Mouse (Mus musculus): ENCODE data around the gene Lrrc9. TPM values are rescaled to one million over a fixed set of nuclear protein-coding genes. Genes with fewer than 3 reads are reported as not detected.

Lrrc9 gene
- polyA plus RNA-seq, 1 experiment from 2014 or later, result 0.43 TPM

DNA sequence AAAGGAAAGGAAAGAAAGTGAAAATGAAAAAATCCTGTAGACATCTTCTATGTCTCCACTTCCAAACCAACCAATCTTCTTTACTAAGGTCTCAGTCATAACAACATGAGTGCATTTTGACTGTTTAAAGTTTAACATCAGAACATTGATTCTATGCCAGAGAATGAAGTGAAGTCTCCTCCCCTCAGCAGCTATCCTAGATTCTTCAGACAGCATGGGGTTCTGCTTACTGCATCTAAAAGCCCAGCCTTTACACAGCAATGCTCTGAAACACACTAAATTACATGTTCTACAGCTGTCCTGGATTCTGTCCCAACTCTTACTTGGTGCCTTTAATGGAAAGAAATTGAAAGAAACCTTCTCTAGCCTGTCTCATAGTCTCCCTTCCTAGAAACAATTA, 43.2 kb downstream of the Lrrc9 start:
- Histone ChIP-seq H3K4me2 (replicated peaks) (no peak overlapping the region), H3K9me3 (no peaks in the 10 kb centered on the region)

DNA sequence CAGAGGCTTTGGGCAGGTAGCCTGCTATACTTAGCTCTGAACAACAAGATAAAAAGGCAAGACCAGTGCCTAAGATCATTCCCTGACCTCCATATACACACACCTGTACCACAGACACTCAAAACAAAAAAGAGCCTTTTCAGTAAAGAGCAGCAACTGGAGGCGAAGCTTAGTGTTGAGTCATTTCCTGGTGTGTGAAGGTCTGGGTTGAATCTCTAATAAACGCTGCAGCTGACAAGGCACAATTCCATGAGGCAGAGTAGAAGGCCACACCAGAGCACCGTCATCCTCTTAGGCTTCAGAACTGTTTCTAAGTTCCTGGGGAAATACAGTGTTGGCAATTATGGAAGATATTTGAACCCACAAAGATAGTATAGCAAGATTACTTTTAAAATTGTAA, 45.8 kb downstream of the Lrrc9 start:
- WGBS, result 59% methylated on average over 3 of the region's 3 CpGs
- Histone ChIP-seq H3K9ac (no peak overlapping the region), H3K4me1 (no peaks in the 10 kb centered on the region), H3K4me3 (no peak overlapping the region), H3K4me2 (replicated peaks) (no peak overlapping the region), H3K9me3 (no peaks in the 10 kb centered on the region), H3K27me3 (no peaks in the 10 kb centered on the region), H3K36me3 (no peaks in the 10 kb centered on the region), H3K27ac (no peak overlapping the region)
- ATAC-seq (ENCODE audit: low FRiP score, low read depth), result no peak

More for the DNA sequence above, 43.2 kb downstream of the Lrrc9 start:
- Histone ChIP-seq H3K4me3 (no peak overlapping the region), H3K27me3 (no peaks in the 10 kb centered on the region), H3K27ac (no peak overlapping the region), H3K9ac (no peak overlapping the region), H3K36me3 (no peaks in the 10 kb centered on the region), H3K4me1 (no peaks in the 10 kb centered on the region)
- no peak for ATAC-seq (ENCODE audit: low FRiP score, low read depth)

DNA sequence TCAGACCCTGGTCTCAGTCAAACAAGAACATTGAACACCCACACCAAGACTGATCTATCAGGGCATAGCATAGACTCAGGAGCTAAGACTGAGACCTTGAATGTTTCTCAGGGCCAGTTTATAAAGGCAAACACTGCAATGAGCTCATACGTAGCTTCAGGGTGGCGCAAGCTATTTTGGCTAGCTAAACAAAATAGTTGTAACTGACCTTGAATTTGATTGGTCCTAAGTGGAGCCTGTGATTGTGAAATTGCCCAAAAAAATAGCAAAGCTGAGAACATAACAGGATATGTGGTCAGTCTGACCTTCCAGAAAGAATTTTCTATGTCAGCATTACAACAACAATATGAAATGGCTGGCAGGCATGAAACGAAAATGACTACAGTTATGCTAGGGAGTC, 48.3 kb downstream of the Lrrc9 start:
- no peak for ATAC-seq (ENCODE audit: low FRiP score, low read depth)
- Histone ChIP-seq H3K4me3 (no peak overlapping the region), H3K4me2 (replicated peaks) (no peak overlapping the region), H3K9me3 (no peaks in the 10 kb centered on the region), H3K9ac (no peak overlapping the region), H3K27me3 (no peaks in the 10 kb centered on the region), H3K36me3 (no peaks in the 10 kb centered on the region), H3K4me1 (no peaks in the 10 kb centered on the region), H3K27ac (no peak overlapping the region)
- WGBS, result 82% methylated on average over 3 of the region's 3 CpGs

DNA sequence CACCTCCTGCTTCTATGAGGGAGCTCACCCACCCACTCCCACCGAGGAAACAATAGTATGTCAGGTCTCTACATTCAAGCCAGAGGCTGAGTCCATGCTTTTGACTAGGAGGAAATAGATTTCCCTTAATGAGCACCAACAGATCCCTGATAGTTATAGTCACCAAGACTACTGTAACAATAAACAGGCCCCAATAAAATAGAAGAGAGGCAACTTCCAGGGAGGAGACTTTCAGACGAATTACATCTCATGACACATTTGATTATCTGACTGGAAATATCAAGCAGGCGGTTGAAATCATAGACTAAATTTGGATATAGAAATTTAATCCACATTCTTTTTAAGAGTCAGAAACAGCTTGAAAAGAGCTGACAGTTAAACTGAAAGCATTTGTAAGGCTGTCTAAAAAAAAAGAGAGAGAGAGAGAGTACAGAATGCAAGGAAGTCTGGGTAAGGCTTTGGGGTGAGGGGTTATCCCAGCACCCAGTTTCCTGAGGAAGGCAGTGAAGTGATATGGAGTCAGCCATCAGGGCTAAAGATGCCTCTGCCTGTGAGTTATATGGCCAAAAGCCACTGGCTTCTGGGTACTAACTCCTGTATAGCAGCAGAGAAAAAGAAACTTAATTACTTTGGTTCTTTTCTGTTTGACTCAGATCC, 49.5 kb downstream of the Lrrc9 start:
- no peak overlapping the region for H3K9ac ChIP-seq
- H3K4me2 ChIP-seq (replicated peaks), result no peak overlapping the region
- no peak for ATAC-seq (ENCODE audit: low FRiP score, low read depth)
- no peaks in the 10 kb centered on the region for H3K27me3 ChIP-seq
- no peaks in the 10 kb centered on the region for H3K36me3 ChIP-seq
- no peaks in the 10 kb centered on the region for H3K4me1 ChIP-seq
- no peaks in the 10 kb centered on the region for H3K9me3 ChIP-seq
- no peak overlapping the region for H3K27ac ChIP-seq
- H3K4me3 ChIP-seq, result no peak overlapping the region
- 43% methylated on average over 3 of the region's 3 CpGs for WGBS

DNA sequence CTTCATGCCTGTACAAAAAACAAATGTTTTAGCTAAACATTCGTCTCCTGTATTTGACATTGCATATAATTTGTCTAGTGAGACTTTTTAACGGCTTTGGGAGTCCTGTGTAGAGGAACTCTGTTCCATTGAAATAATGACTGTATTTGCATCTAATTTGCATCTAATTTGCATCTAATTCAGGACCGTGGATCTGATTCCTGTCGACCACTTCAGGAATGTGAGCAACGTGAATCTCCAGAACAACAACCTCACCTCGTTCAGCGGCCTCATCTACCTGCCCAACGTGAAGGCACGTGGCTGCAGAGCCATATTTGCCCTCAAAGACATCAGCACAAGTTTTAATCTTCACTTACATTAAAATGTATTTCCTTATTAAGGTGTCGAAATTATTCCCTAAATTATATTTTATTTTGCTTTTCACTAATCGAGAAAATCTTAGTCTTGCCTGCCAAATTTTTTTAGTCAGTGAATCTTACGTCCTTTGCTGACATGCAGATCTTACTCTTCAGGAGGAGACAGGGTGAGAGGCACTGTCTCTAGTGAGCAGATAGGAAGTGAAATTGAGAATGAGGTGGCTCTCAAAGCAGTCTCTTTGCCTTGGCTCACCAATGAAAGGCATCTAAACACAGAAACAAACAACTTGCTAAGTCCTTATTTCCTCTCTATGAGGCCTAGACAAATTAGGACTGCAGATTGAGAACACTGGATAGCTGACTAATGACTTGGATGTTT, 55.4 kb downstream of the Lrrc9 start:
- no peak overlapping the region for H3K27ac ChIP-seq
- 75% methylated on average over 12 of the region's 12 CpGs for WGBS
- H3K4me2 ChIP-seq (replicated peaks), result no peak overlapping the region
- H3K4me1 ChIP-seq, result no peaks in the 10 kb centered on the region
- no peak overlapping the region for H3K4me3 ChIP-seq
- H3K9ac ChIP-seq, result no peak overlapping the region
- H3K27me3 ChIP-seq, result no peaks in the 10 kb centered on the region
- H3K36me3 ChIP-seq, result no peaks in the 10 kb centered on the region
- no peak for ATAC-seq (ENCODE audit: low FRiP score, low read depth)
- H3K9me3 ChIP-seq, result no peaks in the 10 kb centered on the region

DNA sequence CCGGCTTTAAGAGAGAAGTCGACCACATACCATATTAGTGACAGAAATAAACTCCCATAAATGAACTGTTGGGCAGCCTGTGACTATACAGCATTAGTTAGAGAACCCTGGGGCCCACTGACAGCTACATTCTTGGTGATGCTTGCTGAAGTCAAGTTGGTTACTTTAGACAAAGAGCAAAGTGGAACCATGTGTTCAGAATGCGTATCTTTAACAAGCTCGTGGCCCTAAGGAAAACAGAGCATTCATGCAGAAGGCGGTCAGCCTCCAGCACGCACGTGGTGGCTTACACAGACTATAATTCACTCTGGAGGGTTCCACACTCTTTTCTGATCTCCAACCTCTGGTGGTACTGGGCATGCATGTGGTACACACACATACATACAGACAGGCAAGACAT, 67.9 kb downstream of the Lrrc9 start:
- no peaks in the 10 kb centered on the region for H3K9me3 ChIP-seq
- H3K36me3 ChIP-seq, result no peaks in the 10 kb centered on the region
- H3K4me3 ChIP-seq, result no peak overlapping the region
- H3K9ac ChIP-seq, result no peak overlapping the region
- H3K4me2 ChIP-seq (replicated peaks), result no peak overlapping the region
- H3K27me3 ChIP-seq, result no peaks in the 10 kb centered on the region; the same call in 1 of the 2 replicates
- peaks cover 15% of the 10 kb centered on the region for H3K4me1 ChIP-seq
- ATAC-seq (ENCODE audit: low FRiP score, low read depth), result 0 out of 2 replicates have a peak, but pooled peaks have one; percentile 24
- H3K27ac ChIP-seq, result no peak overlapping the region
- WGBS, result 22% methylated on average over 7 of the region's 7 CpGs

DNA sequence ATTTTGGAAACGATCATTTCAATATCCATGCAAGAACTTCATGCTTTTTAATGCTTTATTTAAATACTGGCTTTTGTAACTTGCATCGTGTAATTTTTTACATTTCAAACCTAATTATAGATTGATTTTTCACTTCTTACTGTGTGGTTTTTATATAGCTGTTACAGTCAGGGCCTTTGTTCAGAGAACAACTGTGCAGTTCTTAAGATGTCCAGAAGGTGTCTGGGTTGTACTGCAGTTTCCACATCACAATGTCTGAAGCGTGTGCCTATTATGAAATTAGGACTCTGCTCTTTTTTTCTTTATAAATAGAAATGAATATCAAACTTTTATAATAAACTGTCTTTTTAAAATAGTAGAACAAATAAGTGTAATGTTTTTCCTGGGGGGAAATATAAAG, 73.8 kb downstream of the Lrrc9 start:
- Histone ChIP-seq H3K9ac (no peak overlapping the region), H3K4me1 (peaks cover 7% of the 10 kb centered on the region; the same call in 1 of the 2 replicates), H3K4me2 (replicated peaks) (no peak overlapping the region), H3K9me3 (no peaks in the 10 kb centered on the region), H3K4me3 (no peak overlapping the region), H3K27ac (no peak overlapping the region), H3K36me3 (no peaks in the 10 kb centered on the region), H3K27me3 (no peaks in the 10 kb centered on the region; the same call in 1 of the 2 replicates)
- 50% methylated on average over 3 of the region's 3 CpGs for WGBS
- ATAC-seq (ENCODE audit: low FRiP score, low read depth), result no peak

DNA sequence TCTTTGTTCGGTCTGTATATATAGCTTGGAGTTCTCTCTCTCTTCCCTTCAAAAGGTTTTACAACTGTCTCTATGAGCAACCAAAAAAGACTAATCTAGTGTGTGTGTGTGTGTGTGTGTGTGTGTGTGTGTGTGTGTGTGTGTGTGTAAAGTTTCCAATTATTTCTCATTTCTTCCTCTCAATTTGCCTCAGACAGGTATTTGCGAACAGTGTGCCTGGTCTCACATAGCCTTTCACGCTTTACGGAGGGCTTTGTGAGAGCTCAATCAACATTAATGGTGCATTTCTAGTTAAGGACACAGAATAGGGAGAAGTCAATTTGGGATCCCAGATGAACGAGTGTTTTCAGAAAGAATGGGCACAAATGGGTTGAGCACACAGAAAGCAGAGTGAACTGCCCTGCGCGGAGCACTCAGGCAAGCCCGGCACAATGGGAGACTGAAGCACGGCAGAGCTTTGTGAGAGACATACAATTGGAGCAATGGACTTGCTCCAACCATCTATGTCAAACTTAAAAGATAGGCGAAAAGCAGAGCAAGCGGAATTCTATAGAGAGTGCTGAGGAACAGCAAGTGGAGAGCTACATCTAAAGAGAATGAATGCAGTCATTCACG, 76.6 kb downstream of the Lrrc9 start:
- Histone ChIP-seq H3K4me3 (no peak overlapping the region), H3K9ac (no peak overlapping the region), H3K4me2 (replicated peaks) (no peak overlapping the region), H3K36me3 (no peaks in the 10 kb centered on the region), H3K9me3 (no peaks in the 10 kb centered on the region), H3K27me3 (no peaks in the 10 kb centered on the region), H3K4me1 (no peaks in the 10 kb centered on the region), H3K27ac (no peak overlapping the region)
- 80% methylated on average over 12 of the region's 12 CpGs for WGBS
- ATAC-seq (ENCODE audit: low FRiP score, low read depth), result no peak

DNA sequence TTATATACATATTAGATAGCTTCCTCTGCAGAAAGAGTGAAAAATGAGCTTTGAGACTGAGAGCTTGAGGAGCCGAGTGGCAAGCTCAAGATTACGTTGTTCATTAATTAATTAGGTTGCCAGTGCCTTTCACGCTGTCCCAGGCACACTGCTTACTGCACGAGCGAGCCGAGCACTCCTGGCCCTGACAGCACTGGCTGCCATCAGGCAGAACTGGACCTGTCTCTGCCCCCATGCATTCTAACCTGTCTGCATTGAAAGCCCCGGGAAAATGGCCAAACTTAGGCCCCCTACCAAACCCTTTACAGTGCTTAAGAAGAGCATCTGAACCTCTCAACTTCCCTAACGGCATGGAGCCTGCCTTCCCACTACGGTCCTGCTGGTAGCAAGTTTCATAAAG, 77.7 kb downstream of the Lrrc9 start:
- ATAC-seq (ENCODE audit: low FRiP score, low read depth), result no peak
- H3K27ac ChIP-seq, result no peak overlapping the region
- H3K4me3 ChIP-seq, result no peak overlapping the region
- no peaks in the 10 kb centered on the region for H3K36me3 ChIP-seq
- H3K9me3 ChIP-seq, result no peaks in the 10 kb centered on the region
- no peak overlapping the region for H3K4me2 ChIP-seq (replicated peaks)
- 60% methylated on average over 9 of the region's 9 CpGs for WGBS
- H3K4me1 ChIP-seq, result no peaks in the 10 kb centered on the region
- H3K27me3 ChIP-seq, result no peaks in the 10 kb centered on the region
- H3K9ac ChIP-seq, result no peak overlapping the region

DNA sequence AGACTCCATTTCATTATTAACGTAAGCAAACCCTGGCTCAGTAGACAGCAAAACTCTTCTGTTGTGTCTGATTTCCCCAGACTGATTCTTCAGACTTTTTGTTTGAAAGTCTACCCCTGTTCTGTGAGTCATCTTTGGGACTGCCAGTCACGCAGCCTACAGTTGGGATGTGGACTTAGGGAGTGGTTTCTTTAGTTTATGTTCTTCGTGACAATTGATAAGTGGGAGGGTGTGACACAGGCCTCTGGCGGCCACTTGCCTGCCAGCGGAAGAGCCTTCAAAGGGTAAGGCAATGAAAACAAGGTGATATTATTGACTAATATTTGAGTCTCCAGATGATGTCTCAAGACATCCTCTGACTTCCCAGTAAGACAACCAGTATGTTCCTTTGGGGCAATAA, 78.2 kb downstream of the Lrrc9 start:
- Histone ChIP-seq H3K4me2 (replicated peaks) (no peak overlapping the region), H3K27ac (no peak overlapping the region), H3K27me3 (no peaks in the 10 kb centered on the region), H3K9me3 (no peaks in the 10 kb centered on the region), H3K4me1 (no peaks in the 10 kb centered on the region), H3K9ac (no peak overlapping the region), H3K4me3 (no peak overlapping the region), H3K36me3 (no peaks in the 10 kb centered on the region)
- no peak for ATAC-seq (ENCODE audit: low FRiP score, low read depth)
- 88% methylated on average over 5 of the region's 5 CpGs for WGBS

DNA sequence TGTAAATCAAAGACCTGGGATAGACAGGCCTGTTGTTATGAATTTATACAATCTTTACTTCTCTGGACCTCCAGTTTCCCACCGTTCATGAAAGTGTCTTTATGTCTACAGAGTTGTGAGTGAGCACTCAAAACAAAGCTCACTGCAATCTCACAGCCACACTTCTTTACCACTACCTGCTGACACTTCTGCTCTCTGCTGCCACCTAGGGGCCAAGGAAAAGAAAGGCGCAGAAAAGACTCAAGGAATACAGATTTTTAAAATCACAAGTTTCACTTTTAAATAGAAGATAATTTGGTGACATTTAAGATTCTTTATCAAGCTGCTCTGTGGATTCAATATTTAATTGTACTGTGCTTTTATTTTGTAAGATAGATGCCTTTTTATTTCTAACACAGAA, 79.0 kb downstream of the Lrrc9 start:
- no peaks in the 10 kb centered on the region for H3K36me3 ChIP-seq
- no peaks in the 10 kb centered on the region for H3K9me3 ChIP-seq
- H3K4me1 ChIP-seq, result no peaks in the 10 kb centered on the region
- H3K4me3 ChIP-seq, result no peak overlapping the region
- ATAC-seq (ENCODE audit: low FRiP score, low read depth), result no peak
- H3K27me3 ChIP-seq, result no peaks in the 10 kb centered on the region
- no peak overlapping the region for H3K27ac ChIP-seq
- H3K4me2 ChIP-seq (replicated peaks), result no peak overlapping the region
- WGBS, result 12% methylated on average over 2 of the region's 2 CpGs
- H3K9ac ChIP-seq, result no peak overlapping the region

DNA sequence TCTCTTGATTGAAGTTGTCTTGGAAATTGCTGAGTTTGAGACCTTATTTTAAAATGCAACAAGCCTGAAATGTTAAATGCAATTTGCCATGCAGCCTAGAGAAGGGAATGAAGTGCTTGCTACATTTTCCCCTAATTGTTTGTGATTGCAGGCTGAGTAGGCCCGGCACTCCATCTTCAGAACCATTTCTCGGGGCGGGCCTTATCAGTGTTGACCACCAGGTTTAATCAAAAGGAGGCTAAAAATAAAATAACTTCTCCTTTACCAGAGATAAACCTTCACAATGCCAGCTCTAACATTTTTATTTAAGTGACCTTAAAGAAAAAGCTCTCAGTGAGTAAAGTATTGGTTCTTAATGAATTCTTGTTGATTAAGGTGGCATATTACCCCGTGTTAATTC, 83.9 kb downstream of the Lrrc9 start:
- H3K4me2 ChIP-seq (replicated peaks), result no peak overlapping the region
- H3K4me1 ChIP-seq, result no peaks in the 10 kb centered on the region
- H3K36me3 ChIP-seq, result no peaks in the 10 kb centered on the region
- ATAC-seq (ENCODE audit: low FRiP score, low read depth), result no peak
- 79% methylated on average over 4 of the region's 4 CpGs for WGBS
- no peak overlapping the region for H3K4me3 ChIP-seq
- H3K9ac ChIP-seq, result no peak overlapping the region
- H3K27me3 ChIP-seq, result no peaks in the 10 kb centered on the region
- H3K9me3 ChIP-seq, result 0 out of 2 replicates have a peak, but pooled peaks cover 4% of the 10 kb centered on the region
- no peak overlapping the region for H3K27ac ChIP-seq
